Mouse (Mus musculus) adrenal gland (tissue): Measurements from ENCODE around the gene Traip.
"Not testable (repeated sequence)": the region's sequence is repeated elsewhere in the genome, so short reads cannot be mapped to it uniquely, and the experiment has no call there.

ENCODE experiments used
- intact Hi-C: fragments of 180-260 bp; cut with DNase I; formaldehyde crosslinking; loops from one replicate; pipeline ENCODE4 v1.15.1; 2025

The Traip gene

DNA sequence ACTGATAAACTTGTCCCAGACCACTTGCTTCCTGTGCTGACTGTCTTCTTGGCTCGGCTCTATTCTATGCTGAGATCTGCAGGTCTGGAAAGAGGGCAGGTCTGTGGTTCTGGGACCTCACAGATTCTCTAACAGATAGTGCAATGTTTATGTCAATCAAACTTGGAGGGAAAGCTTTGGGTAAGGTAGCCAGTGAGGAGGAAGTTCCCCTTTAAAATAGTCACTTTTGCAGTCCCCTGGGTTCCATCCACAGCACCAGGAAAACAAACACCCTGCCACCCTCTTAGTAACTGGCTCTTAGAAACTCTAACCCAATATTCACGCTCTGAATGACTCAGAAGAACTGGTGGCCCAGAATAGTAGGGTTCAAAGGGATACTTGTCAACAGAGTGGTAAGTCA is 44.5 kb downstream of the Traip start:
- intact Hi-C loops: no loop called here

DNA sequence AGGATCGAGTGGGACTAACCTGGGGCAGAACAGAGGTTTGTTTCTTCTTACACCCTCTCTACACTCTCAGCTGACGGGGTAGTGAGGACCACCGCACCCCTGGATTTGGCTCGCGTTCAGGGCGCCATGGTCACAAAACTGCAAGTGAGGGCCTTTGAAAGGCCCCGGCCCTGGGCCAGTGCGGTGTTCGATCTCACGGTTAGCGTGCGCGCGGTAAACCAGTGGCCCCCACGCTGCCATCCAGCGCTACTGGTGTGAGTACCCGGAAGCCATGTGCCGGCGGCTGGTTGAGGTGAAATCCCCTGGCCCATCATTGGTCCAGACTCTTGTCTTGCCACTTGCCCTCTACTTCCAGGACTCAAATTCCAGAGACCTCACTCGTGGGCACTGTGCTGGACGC is 45.6 kb downstream of the Traip start:
- intact Hi-C loops: no loop called here

DNA sequence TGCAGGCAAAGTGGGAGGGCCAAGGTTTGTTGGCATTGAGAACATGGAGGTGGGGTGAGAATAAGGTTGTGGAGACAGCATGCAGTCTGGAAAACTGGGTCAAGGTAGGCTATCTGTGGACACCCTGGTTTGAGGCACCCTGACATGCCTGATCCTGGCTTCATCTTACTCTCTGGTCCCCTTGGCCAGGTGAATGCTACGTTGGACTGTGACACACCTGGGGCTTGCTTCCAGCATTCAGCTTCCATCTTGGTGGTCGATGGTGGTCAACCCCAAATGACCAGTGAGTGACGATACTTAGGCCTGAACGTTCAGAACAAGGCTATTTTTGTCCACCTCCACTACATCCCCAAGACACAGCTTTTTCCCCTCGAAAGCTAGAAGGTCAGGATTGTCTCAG is 46.1 kb downstream of the Traip start, which contains the start of gene Gm20662:
Gene Gm20662, plus strand, starts transcription at position 301 of the 400 bp plus-strand sequence.
- intact Hi-C loops: no loop called here

DNA sequence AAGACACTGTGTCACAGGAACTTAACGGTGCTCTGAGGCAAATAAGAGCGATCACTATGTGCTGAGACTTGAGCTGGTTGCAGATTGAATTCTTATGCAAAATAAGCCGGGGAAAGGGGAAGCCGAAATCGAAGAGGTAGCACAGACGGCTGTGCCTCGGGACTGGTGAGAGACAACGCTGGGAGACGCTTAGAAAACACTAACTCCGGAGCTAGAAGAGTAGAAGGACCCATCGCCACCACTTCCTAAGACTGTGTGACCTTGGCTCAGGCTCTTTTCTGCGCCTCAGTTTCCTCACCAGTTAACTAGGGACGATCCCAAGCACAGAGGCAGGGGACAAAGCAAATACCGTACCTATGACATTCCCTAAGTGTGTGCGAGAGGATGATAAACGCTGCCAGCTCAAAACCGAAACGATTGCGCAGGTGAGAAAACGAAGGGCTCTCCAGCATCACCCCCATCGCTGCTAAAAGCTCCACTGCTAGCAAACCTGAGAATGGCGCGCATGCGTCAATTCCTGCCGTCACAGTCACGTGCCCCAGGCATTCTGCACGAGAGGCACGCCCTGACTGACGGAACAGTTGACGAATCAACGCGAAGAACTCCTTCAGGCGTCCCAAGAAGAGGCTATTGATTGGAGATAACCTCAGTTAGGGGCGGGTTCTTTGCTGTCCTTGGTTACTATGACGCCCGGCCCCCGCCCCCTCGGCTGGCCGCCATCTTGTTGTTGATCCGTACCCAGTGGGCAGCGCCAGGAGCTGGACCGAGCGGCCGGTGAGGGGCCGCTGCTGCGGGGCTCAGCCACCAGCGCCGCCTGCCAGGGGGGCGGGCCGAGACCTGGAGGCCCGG is 52.2 kb downstream of the Traip start, which contains the start of gene Ip6k1:
Gene Ip6k1, plus strand, starts transcription at position 580 of the 849 bp plus-strand sequence.
- intact Hi-C loops: loop anchor here (5.0 kb wide), 2 partner anchors 40 to 45 kb away; partner anchors contain the start of gene Gmppb

DNA sequence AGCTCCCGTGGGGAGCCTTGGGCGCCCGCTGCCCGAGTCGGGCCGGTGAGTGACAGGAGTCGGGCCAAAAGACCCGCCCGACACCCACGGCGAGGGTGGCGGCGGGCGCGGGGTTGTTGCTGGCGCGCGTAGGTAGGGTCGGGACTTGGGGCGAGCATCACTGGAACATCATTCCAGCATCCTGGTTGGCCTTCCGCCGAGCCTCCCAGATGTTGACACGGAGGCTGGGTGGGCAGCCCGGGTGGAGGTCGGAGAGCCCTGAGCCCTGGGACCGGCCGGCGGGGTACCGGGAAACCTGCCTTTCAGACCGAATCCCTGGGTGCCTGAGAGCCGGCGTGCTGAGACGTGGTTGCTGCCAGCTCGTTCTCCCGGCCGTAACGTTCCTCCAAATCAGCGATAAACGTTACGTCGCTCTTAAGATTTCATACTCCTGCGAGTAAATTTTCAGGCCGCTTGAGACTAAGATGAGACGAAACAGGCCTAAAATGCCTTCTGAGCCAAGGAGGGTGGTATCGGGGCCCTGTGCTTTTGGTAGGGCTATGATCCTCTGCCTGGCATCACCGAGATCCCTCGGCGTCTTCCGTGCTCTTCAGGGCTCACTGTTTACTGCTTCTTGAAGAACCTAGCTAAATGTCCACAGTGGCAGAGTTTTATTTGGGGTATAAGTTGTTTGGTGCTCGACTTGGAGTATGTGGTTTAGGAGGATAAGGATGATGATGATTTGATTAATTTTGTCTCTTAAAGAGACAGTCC is 53.0 kb downstream of the Traip start:
- intact Hi-C loops: loop anchor here (5.0 kb wide), 2 partner anchors 41 to 44 kb away; partner anchors contain the start of gene Gmppb

DNA sequence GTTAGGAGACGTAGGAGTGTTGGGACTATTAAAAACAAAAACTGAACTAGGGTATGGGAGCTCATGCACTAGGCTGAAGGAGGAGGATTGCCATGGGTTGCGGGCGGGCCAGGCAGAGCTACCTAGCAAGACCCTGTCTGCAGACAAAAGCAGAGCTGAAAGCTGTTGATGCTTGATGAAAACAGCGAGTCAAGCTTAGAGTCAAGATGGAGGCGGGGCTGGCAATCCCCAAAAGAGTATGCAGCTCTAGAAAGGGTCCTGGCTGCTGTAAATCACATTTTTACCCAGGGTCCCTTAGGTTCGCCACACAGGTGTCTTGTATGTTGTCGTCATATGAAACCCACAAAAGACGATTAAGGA is 53.6 kb downstream of the Traip start:
- intact Hi-C loops: loop anchor here (5.0 kb wide), 2 partner anchors 41 to 44 kb away; partner anchors contain the start of gene Gmppb

DNA sequence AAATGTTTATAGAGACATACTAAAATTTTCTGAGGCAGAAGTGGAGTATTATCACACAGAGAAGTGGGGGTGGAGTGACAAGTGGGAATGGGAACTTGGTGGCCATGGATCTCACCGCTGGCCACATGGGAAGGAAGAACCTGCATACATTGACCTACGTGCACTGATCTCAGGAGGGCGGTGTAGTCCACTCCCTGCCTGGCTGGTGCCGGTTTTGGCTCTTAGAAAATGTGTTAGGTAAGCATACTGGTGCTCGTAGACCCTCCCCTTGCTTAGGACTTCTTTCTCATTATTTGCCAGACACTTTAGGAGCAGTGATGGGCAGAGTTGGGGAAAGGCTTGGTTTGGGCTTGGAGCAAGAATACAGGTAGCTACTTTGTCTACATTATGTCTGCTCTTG is 58.1 kb downstream of the Traip start:
- intact Hi-C loops: no loop called here

DNA sequence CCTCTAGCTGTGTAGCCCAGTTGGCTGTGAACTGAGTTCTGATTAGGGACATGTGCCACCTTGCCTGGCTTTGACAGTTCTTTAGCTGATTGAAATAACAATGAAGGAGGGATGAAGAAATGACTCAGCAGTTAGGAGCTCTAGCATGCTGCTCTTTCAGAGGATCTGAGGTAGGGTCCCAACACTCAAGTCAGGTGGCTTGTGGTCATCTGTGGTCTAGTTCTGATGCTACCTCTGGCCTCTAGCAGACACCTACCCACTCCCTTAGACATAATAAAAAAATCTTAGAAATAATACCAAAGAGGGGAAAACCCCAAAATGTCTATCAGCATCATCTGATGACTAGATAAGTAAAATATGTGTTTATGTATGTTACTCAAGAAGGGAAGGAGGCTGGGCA is 60.4 kb downstream of the Traip start:
- intact Hi-C loops: no loop called here

DNA sequence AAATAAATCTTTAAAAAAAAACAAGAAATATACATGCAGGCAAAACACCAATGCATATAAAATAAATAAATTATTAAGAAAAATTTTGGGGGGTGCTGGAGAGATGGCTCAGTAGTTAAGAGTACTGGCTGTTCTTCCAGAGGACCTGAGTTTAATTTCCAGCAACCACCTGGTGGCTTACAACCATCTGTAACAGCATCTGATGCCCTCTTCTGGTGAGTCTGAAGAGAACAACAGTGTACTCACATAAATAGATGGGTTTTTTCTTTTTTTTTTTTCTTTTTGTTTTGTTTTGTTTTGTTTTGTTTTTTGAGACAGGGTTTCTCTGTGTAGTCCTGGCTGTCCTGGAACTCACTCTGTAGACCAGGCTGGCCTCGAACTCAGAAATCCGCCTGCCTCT is 63.6 kb downstream of the Traip start:
- intact Hi-C loops: not testable (repeated sequence)

DNA sequence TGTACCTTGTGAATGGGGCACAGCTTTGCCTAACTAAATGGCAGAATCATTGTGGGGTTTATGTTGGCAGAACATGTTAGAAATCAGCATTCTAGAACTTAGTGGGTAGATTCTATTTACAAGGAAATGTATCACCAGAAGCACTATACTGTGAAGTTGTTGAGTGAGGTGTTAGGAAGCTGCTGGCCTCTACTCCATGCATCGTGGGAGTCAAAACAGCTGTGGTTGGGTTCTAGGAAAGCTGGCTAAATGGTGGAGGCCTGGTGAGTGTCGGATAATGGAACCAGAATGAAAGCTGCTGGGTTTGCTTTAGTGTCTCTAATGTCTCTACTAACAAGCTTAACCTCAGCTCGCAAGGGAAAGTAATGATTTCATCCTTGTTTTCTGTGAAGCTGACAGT is 67.2 kb downstream of the Traip start:
- intact Hi-C loops: no loop called here

DNA sequence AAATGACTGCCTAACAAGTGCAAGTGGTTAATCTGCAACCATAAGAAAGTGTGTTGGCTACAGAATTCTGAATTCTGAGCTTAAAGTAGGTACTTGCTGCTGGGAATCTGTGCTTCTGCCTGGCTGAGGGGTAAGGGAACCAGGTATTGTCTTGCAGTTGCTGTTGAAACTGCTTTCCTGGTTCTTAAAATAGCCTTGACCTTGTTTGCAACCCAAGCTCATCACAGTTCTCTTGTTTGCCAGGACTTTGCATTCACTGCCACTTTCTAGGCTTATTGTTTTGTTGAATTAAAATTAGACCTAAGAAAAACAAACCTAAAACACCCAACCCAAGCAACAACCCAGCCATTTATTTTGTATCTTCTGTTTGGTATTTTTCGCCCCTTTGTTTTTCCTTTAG is 70.8 kb downstream of the Traip start:
- intact Hi-C loops: no loop called here
